Mouse (Mus musculus): ENCODE data around the gene Sigmar1. TPM values are rescaled to one million over a fixed set of nuclear protein-coding genes. Genes with fewer than 3 reads are reported as not detected.
A peak's percentile ranks its signal among the peaks of the same experiment; 100 is the strongest.
"Not testable (repeated sequence)": the region's sequence is repeated elsewhere in the genome, so short reads cannot be mapped to it uniquely, and the experiment has no call there.

Sigmar1 gene
- 3.8 and 14.4 TPM in 2 replicates for total RNA-seq (2015; ENCODE audit: low replicate concordance)
- 4.2 and 7.3 TPM in 2 replicates for total RNA-seq (2017; ENCODE audit: low replicate concordance)

GRCm38 (mm10) chr4:41755338-41756305, at the start of gene Sigmar1:
Gene Sigmar1 (minus strand): TSS chr4:41756157.
- peak; percentile 69 for ATAC-seq (replicated peaks; ENCODE audit: low FRiP score, poor library complexity, severe bottlenecking)

- not testable (repeated sequence) for ATAC-seq (replicated peaks; ENCODE audit: low FRiP score, poor library complexity, severe bottlenecking)
Measured at GRCm38 (mm10) chr4:41783197-41783596, 27.2 kb upstream of the Sigmar1 start.

- ATAC-seq (replicated peaks; ENCODE audit: low FRiP score, poor library complexity, severe bottlenecking) = not testable (repeated sequence)
Measured at GRCm38 (mm10) chr4:41782711-41783110, 26.8 kb upstream of the Sigmar1 start.

GRCm38 (mm10) chr4:41781748-41782485, 26.0 kb upstream of the Sigmar1 start:
- not testable (repeated sequence) for ATAC-seq (replicated peaks; ENCODE audit: low FRiP score, poor library complexity, severe bottlenecking)

- not testable (repeated sequence) for ATAC-seq (replicated peaks; ENCODE audit: low FRiP score, poor library complexity, severe bottlenecking)
Measured at GRCm38 (mm10) chr4:41781271-41781670, 25.3 kb upstream of the Sigmar1 start.

- not testable (repeated sequence) for ATAC-seq (replicated peaks; ENCODE audit: low FRiP score, poor library complexity, severe bottlenecking)
Measured at GRCm38 (mm10) chr4:41775840-41776239, 19.9 kb upstream of the Sigmar1 start.

- not testable (repeated sequence) for ATAC-seq (replicated peaks; ENCODE audit: low FRiP score, poor library complexity, severe bottlenecking)
Measured at GRCm38 (mm10) chr4:41774506-41774905, 18.5 kb upstream of the Sigmar1 start.

GRCm38 (mm10) chr4:41774002-41774401, 18.0 kb upstream of the Sigmar1 start, which contains the start of gene Ccl27a:
Gene Ccl27a (minus strand): TSS chr4:41774247.
- not testable (repeated sequence) for ATAC-seq (replicated peaks; ENCODE audit: low FRiP score, poor library complexity, severe bottlenecking)

- ATAC-seq (replicated peaks; ENCODE audit: low FRiP score, poor library complexity, severe bottlenecking) = not testable (repeated sequence)
Measured at GRCm38 (mm10) chr4:41773502-41773901, 17.5 kb upstream of the Sigmar1 start.

- ATAC-seq (replicated peaks; ENCODE audit: low FRiP score, poor library complexity, severe bottlenecking) = not testable (repeated sequence)
Measured at GRCm38 (mm10) chr4:41772946-41773345, 17.0 kb upstream of the Sigmar1 start.

- ATAC-seq (replicated peaks; ENCODE audit: low FRiP score, poor library complexity, severe bottlenecking) = not testable (repeated sequence)
Measured at GRCm38 (mm10) chr4:41767301-41767700, 11.3 kb upstream of the Sigmar1 start.

GRCm38 (mm10) chr4:41763176-41763575, 7.2 kb upstream of the Sigmar1 start:
- ATAC-seq (replicated peaks; ENCODE audit: low FRiP score, poor library complexity, severe bottlenecking) = not testable (repeated sequence)

GRCm38 (mm10) chr4:41762688-41763114, 6.7 kb upstream of the Sigmar1 start:
- ATAC-seq (replicated peaks; ENCODE audit: low FRiP score, poor library complexity, severe bottlenecking) = not testable (repeated sequence)

GRCm38 (mm10) chr4:41762099-41762687, 6.2 kb upstream of the Sigmar1 start:
- no peak for ATAC-seq (replicated peaks; ENCODE audit: low FRiP score, poor library complexity, severe bottlenecking)

- ATAC-seq (replicated peaks; ENCODE audit: low FRiP score, poor library complexity, severe bottlenecking) = no peak
Measured at GRCm38 (mm10) chr4:41761680-41762079, 5.7 kb upstream of the Sigmar1 start.

GRCm38 (mm10) chr4:41760911-41761310, 5.0 kb upstream of the Sigmar1 start:
- no peak for ATAC-seq (replicated peaks; ENCODE audit: low FRiP score, poor library complexity, severe bottlenecking)

GRCm38 (mm10) chr4:41760288-41760721, 4.3 kb upstream of the Sigmar1 start:
- ATAC-seq (replicated peaks; ENCODE audit: low FRiP score, poor library complexity, severe bottlenecking) = peak; percentile 58

GRCm38 (mm10) chr4:41759656-41760287, 3.8 kb upstream of the Sigmar1 start:
- ATAC-seq (replicated peaks; ENCODE audit: low FRiP score, poor library complexity, severe bottlenecking) = no peak

- no peak for ATAC-seq (replicated peaks; ENCODE audit: low FRiP score, poor library complexity, severe bottlenecking)
Measured at GRCm38 (mm10) chr4:41759206-41759605, 3.2 kb upstream of the Sigmar1 start.
